Mouse (Mus musculus): ENCODE data around the gene Scmh1. TPM values are rescaled to one million over a fixed set of nuclear protein-coding genes. Genes with fewer than 3 reads are reported as not detected.

Scmh1 gene
- total RNA-seq, 2 experiments from 2014 or later: 7.6 to 23.9 TPM

- no peak for ATAC-seq (replicated peaks; ENCODE audit: low FRiP score, poor library complexity, severe bottlenecking)
These were observed 123.1 kb downstream of the Scmh1 start for GRCm38 (mm10) chr4:120528171-120528570.

DNA sequence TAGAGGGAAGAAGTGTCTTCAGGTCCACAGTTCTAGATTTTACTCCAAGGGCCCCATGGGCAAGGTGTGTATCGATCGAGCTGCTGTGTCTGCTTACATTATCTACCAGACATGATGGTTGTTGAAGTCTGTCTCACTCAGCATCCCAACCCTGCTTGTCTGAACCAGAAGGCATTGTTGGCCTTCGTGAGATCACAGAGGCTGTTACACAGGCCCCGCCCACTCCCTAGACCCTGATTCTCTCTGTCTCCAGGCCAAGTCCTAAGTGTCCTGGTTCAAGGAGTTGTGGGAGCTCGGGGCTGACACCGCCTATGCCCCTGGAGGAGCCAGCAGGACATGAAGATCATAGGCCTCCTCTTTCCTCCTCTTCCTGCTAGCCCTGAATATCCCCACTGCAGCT lies 126.9 kb downstream of the Scmh1 start, which contains the start of gene Slfnl1:
Slfnl1 (plus strand) TSS at position 246 of the 400 bp plus-strand sequence.
- ATAC-seq (replicated peaks; ENCODE audit: low FRiP score, poor library complexity, severe bottlenecking): no peak

DNA sequence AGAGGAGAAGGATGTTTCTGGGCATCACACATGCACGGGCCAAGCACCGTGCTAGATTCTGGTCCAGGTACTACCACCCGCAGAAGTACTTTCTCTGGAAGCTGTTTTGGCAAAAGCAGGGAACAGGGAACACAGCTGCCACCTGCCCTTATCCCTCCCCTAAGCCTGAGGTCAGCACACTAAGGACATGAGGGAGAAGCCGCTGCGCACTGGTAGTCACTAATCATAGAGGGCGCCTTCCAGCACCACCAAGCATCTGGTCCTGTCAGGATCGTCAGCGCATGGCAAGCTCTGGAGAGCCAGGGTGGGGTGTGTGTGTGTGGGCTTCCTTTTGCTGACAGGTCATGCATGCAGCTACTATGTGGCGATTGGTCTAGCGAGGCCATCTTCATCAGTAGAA lies 133.6 kb downstream of the Scmh1 start:
- no peak for ATAC-seq (replicated peaks; ENCODE audit: low FRiP score, poor library complexity, severe bottlenecking)

- no peak for ATAC-seq (replicated peaks; ENCODE audit: low FRiP score, poor library complexity, severe bottlenecking)
These were observed 139.8 kb downstream of the Scmh1 start for GRCm38 (mm10) chr4:120544896-120545295.

DNA sequence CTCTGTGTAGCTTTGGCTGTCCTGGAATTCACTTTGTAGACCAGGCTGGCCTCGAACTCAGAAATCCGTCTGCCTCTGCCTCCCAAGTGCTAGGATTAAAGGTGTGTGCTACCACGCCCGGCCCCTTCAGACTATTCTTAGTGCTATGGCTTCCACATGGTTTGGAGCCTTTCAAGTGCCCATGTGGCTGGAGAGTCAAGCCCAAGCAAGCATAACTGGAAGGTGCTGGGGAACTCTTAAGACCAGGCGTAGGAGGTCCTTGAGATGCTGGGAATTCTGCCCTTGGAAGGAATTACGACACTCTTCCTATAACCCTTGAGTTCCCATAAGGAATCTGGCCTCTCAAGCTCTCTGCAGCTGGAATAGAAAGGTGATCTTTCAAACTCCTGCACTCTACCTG lies 151.5 kb downstream of the Scmh1 start:
- no peak for ATAC-seq (replicated peaks; ENCODE audit: low FRiP score, poor library complexity, severe bottlenecking)

GRCm38 (mm10) chr4:120565726-120566125 lies 160.6 kb downstream of the Scmh1 start:
- ATAC-seq (replicated peaks; ENCODE audit: low FRiP score, poor library complexity, severe bottlenecking): no peak

DNA sequence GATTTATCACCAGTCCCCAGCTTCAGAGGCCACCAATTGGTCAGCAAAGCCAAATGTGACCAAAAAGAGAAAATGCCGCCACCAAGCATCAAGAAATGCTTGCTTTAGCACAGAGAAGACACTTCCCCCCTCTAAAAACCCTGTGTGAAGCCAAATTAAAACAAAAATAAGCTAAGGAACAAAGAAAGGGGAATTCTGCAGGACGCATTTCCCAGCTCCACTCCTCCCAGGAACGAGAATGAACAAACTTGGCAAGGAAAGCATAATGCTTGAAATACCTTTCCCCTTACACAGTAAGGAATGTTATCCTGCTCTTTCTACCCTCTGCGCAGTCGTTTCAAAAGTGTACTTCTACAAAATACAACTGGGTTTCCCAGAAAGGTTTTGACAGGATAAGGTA lies 162.9 kb downstream of the Scmh1 start:
- ATAC-seq (replicated peaks; ENCODE audit: low FRiP score, poor library complexity, severe bottlenecking): no peak

- ATAC-seq (replicated peaks; ENCODE audit: low FRiP score, poor library complexity, severe bottlenecking): 0 out of 2 replicates have a peak, but pooled peaks have one; percentile 20
These were observed 163.9 kb downstream of the Scmh1 start for GRCm38 (mm10) chr4:120569025-120569424.

DNA sequence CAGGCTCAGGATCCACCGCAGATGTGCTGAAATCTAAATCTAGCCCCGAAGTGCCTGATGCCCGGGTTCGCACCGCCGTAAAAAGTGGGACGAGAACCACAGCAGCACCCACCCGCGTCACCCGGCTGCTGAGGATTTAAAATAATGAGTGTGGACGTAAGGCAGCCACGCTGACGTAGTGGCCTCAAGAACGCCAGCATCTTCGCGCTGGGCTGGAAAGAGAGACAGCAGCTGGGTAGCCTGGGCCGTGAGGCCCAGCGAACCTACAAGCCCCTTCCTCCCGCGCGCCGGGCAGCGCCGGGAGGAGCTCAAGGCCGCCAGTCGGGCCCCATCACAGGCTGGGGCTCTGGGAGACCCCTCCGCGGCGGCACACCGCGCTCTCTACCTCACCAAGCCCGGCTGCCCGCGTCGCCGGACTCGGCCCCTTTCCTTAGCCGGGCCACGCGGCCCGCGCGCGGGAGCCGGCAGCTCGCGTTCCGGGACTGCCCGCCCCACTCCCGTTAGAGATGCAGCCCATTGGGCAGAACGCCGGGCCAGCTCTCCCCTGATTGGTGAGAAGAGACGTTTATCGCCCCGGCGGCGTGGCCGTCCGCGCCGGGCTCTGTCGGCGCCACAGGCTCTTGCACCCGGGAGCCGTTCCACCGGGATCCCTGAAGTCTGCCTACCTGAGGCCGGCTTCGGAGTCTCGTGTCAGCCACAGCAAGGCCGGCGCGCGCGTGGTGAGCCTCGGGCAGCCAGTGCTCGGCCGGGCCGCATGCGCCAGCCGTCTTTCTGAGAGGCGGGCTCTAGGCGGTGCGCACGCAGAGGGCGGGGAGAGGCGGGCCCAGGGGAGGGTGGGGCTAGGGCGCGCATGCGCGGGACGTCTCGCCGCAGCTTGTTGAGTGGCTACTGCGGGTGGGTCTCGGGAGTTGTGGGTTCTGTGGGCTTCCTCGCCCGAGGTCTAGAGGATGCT lies 164.7 kb downstream of the Scmh1 start, which contains the start of gene Ctps:
Ctps (minus strand) TSS at position 791 of the 952 bp plus-strand sequence.
- ATAC-seq (replicated peaks; ENCODE audit: low FRiP score, poor library complexity, severe bottlenecking): peak; percentile 95

DNA sequence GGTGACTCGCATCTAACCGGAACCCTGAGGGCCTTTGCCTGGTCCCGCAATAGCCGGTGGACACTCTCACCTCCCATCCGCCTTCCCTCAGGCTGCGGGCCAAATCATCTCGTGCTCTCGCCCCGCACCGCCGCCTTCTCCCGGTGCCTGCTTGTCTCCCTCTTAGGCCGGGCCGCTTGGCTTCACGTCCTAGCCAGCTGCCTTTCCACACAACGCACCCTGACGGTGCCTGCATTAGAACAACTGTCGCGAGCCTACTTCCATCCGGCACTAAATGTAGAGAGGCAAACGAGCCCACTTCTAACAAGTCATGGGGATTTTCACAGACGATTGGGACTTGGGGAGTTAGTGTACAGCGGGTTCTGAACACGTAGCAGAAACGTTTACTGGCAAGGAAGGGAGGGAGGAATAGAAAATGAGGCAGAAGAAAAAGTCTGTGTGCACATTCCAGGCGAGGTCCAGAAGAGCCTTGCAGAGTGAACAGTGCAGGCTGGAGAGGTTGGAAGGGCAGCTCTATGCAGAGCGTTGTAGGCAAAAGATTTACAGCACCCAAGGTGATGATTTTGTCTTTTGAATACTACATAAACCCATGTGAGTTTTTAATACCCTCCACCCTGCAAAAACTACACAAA lies 165.5 kb downstream of the Scmh1 start:
- ATAC-seq (replicated peaks; ENCODE audit: low FRiP score, poor library complexity, severe bottlenecking): peak; percentile 69

- ATAC-seq (replicated peaks; ENCODE audit: low FRiP score, poor library complexity, severe bottlenecking): no peak
These were observed 166.0 kb downstream of the Scmh1 start for GRCm38 (mm10) chr4:120571070-120571464.

- no peak for ATAC-seq (replicated peaks; ENCODE audit: low FRiP score, poor library complexity, severe bottlenecking)
These were observed 166.6 kb downstream of the Scmh1 start for GRCm38 (mm10) chr4:120571691-120572090.

Other genes starting within 250 kb of the Scmh1 start
- not detected in 2 replicates for gene Edn2, start 244.1 kb upstream of the Scmh1 start, total RNA-seq (2015; ENCODE audit: low replicate concordance)
- gene Edn2, start 244.1 kb upstream of the Scmh1 start, total RNA-seq (2017; ENCODE audit: low replicate concordance): not detected in 2 replicates
- gene Foxo6, start 117.9 kb upstream of the Scmh1 start, total RNA-seq (2015; ENCODE audit: low replicate concordance): not detected in 2 replicates
- not detected in 2 replicates for gene Foxo6, start 117.9 kb upstream of the Scmh1 start, total RNA-seq (2017; ENCODE audit: low replicate concordance)
- not detected in 2 replicates for gene Slfnl1, start 127.0 kb downstream of the Scmh1 start, total RNA-seq (2015; ENCODE audit: low replicate concordance)
- not detected in 2 replicates for gene Slfnl1, start 127.0 kb downstream of the Scmh1 start, total RNA-seq (2017; ENCODE audit: low replicate concordance)
- gene Ctps, start 165.0 kb downstream of the Scmh1 start, total RNA-seq (2015; ENCODE audit: low replicate concordance): 18.9 and 22.7 TPM in 2 replicates
- gene Ctps, start 165.0 kb downstream of the Scmh1 start, total RNA-seq (2017; ENCODE audit: low replicate concordance): 19.4 and 30.8 TPM in 2 replicates
- not detected in 2 replicates for gene Gm8439, start 183.5 kb downstream of the Scmh1 start, total RNA-seq (2015; ENCODE audit: low replicate concordance)
- not detected in 2 replicates for gene Gm8439, start 183.5 kb downstream of the Scmh1 start, total RNA-seq (2017; ENCODE audit: low replicate concordance)